Mouse (Mus musculus) NIH3T3 (cell line): Measurements from ENCODE around the gene Ldb3.

ENCODE experiments used
- DNase-seq: peaks from one replicate; pipeline ENCODE4 v3.0.0-alpha.2; 2012; ENCODE audit warnings: low read depth

Gene Ldb3

GRCm38 (mm10) chr14:34588498-34588897 lies at the start of gene Ldb3:
Ldb3 (minus strand) TSS chr14:34588682.
- DNase-seq: peak; percentile 48

DNA sequence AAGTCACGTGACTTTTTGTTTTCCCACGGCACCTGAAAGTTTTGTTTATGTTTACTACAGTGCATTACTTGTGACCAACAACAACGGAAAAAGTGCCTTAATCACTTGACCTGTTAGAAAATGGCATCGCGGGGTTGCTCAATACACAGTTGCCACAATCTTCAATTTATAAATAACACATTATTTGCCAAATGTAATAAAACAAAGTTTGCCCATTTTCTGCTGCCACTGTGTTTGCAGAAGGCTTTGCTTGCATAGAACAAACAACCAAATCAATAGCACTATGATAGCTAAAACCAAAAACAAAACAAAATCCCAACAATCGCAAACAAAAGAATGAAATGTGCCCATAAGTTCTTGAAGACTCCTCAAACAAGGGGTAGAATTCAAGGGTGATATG lies 47.2 kb upstream of the Ldb3 start:
- no peak for DNase-seq

- DNase-seq: no peak
These were observed 46.7 kb upstream of the Ldb3 start for GRCm38 (mm10) chr14:34635192-34635591.

DNA sequence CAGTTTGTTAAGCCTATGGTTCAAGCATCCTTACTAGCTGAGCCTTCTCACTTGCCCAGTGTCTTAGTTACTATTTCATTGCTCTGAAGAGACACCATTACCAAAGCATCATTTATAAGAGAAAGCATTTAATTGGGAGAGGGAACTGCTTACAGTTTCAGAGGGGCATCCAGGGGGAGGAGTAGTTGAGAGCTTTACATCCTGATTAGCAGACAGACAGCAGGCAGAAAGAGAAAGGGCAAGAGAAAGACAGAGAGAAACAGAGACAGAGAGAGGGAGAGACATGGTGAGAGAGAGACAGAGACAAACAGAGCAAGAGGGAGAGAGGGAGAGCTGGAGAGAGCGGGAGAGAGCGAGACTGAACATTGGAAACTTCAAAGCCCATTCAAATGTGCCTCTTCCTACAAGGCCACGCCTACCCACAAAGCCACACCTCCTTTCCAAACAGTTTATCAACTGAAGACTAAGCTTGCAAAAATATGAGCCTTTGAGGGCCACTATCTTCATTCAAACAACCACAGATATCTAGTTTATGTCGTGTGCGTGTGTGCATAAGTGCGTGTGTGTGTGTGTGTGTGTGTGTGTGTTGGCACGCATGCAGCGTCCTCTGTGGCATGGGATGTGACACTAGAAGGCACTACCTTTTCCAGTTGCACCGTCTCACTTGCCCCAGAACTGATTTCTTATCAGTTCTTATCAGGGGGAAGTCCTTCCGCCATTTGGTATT lies 44.4 kb upstream of the Ldb3 start:
- DNase-seq: no peak

DNA sequence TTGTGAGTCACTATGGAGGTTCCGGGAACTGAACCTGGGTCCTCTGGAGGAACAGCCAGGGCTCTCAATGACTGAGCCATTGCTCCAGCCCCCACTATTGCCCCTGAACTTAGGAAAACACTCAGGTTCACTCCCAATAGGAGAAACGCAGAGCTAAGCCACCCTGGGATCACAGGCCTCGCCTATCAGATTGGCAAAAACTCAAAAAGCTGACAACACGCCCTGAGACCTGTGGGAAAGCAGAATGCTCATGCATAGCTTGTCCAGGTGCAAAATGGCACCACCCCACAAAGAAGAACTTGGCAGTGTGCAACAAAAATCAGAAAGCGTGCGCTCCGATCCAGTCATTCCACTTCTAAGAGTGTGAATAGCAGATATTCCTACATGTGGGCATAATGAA lies 38.3 kb upstream of the Ldb3 start:
- DNase-seq: no peak

- no peak for DNase-seq
These were observed 35.2 kb upstream of the Ldb3 start for GRCm38 (mm10) chr14:34623531-34624210.

- DNase-seq: no peak
These were observed 34.6 kb upstream of the Ldb3 start for GRCm38 (mm10) chr14:34623074-34623473.

DNA sequence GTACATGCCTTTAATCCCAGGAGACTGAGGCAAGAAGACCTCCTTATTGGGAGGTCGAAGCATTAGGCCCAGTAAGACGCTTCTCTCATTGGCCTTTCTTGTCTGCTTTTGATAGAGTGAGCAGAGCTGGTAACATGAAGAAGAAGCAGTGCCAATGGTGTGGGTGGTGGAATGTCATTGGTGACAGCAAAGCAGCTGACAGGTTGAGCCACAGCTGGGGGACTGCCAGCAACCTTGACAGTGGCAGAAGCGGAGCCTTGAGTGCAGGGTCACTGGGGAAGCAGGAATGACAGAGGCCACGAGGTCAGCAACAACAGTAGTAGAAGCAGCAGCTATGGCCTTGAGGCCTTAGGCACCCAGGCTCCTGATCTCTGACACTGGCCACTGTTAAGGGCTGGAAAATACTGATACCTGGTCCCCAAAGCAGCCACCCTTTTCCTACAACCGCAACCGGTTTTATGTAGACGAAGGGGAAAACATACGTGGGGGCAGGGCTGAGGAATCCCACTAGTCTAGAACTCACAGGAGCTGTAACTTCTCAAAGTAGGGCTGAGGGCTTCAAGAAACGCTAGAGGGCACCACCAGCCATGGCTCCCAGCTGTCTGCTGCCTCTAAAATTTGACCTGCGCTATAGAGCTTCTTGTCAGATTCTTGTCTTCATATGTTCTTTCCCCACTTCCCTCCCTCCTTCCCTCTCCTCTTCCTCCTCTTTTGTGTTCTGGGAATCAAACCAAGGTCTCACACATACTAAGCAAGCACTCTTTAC lies 32.3 kb upstream of the Ldb3 start:
- peak; percentile 70 for DNase-seq

- no peak for DNase-seq
These were observed 30.3 kb upstream of the Ldb3 start for GRCm38 (mm10) chr14:34618808-34619207.

- DNase-seq: peak; percentile 89
These were observed 28.3 kb upstream of the Ldb3 start for GRCm38 (mm10) chr14:34616821-34617220.

DNA sequence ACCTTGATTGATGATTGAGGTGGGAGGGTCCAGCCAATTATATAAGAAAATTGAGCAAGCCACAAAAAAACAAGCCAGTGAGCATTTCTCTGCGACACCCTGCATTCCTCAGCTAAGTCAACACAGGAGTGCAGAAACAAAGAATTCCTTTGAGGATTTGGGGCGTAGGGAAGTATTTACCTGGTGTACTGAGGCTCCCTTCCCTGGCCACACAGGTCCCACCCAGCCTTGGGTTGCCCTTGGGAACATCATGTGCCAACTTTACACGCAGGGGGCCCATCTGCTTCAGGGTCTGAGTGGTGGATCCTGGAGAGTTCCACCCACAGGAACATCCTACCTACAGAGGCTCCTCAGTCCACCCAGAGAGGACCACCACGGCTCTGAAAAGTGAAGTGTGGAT lies 27.1 kb upstream of the Ldb3 start:
- DNase-seq: no peak

GRCm38 (mm10) chr14:34615082-34615481 lies 26.6 kb upstream of the Ldb3 start:
- no peak for DNase-seq

DNA sequence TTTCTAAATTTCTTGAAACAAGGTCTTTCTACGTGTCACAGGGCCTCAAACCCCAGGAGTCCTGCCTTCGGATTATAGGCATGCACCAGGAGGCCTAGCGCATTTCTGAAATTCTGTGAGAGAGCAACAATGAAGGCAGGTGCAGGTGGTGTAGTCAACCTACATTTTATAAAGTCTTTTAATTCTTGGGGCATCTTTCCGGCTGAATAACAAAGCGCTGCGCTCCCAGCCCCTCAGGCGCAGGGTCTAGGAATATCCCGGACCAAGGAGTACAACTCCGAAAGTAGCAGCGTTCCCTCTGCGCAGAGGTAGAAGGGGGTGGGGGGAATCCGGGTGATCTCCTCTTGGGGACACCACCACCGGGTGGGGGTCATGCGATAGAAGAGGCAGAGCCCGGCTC lies 26.1 kb upstream of the Ldb3 start:
- DNase-seq: no peak

DNA sequence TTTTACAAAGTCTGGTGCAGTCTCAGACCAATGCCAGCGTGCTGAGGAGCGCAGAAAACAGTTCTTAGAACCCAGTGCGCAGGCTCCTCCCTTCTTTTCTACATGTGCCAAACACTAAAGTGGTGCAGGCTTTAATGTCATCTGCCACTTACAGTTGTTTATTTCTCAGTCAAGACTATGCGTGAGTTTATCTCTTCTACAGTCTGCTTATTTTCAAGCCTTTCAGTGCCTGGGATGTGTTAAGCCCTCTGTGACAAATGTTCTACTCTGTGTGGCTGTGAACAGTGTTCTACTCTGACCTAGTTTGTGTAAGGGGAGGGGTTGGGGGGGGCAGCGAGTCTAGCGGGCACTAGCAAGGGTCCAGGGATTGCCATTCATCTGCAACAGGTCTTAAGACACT lies 25.0 kb upstream of the Ldb3 start:
- no peak for DNase-seq

DNA sequence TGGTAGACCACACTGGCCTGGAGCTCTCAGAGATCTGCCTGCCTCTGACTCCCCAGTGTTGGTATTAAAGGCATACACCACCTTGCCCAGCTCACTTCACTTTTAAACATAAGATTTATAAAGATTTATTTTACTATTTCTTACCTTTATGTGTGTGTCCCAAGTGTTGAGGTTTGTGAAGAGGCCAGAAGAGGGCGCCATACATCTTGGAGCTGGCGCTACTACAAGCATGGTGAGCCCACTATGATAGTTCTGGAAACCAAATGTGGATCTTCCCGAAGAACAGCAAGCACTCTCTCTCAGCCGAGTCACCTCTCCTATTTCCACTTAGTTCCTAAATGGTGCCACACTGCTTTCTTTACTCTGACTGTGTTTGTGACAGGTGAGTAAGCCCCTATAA lies 23.7 kb upstream of the Ldb3 start:
- peak; percentile 36 for DNase-seq

GRCm38 (mm10) chr14:34611591-34611990 lies 23.1 kb upstream of the Ldb3 start:
- no peak for DNase-seq

DNA sequence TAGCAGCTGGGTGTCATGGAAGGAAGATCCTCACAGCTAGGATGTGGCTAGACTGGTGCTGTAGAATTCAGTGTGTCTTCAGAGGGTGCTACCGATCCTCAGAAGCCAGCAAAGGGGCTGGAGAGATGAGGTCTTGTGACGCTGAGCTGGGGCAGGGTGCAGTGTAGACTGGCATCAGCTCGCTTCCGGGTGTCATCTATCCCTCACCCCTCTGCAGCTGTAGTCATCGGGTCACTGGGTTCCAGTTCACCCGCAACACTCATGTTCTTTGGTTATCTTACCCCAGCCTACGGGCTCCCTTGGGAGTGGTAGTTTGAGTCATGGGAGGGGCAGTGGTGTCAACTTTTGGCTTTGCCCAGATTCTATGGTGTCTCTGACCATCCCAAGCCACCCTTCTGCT lies 13.4 kb upstream of the Ldb3 start:
- DNase-seq: no peak

DNA sequence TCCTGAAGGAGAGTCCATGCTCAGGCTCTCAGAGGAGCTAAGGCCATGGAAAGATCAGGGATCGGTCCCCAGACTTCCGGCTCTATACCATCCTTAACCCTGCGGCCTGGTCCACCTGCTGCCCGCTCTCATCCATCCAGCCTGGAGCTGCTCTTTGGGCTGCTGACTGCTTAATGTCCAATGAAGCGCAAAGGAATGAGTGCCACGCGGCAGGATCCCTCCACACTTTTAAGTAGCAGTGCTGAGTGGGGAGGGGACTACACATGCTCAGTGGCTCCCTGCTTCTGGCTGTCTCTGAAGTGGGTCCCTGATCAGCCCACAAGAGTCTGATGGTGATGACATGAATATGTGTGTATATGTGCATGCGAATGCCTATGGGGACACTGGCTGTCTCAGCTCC lies 11.5 kb upstream of the Ldb3 start, which contains the start of gene Opn4:
Opn4 (minus strand) TSS at position 202 of the 400 bp plus-strand sequence.
- DNase-seq: no peak

DNA sequence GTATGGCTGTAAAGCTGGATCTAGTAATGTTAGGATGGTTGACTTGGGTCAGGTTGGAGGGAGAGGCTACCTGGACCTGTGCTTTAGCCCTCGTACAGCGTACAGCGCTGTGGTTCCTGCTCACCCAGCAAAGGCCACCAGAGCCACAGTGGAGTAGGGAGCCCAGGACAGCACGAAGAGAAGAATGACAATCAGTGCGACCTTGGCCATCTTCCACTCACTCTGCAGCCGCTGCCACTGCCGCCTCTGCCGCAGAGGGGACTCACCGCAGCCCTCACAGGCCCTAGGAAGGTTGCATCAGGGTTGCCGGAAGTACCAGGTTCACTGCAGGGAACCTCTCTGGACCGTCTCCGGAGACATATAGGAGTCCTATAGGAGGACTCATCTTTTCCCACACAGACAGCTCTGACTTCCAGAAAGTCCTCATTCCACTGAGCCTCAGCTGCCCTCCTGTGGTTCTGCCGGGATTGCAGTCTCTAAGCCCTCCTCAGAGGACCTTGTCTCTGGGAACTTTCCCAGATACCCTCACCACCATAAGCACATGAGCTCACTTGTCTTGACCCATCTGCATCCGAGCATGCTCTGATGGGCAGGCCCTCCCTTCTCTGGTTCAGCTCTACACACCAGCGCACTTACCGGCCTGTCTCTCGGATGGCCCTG lies 7.2 kb upstream of the Ldb3 start:
- no peak for DNase-seq

GRCm38 (mm10) chr14:34591741-34592535 lies 3.5 kb upstream of the Ldb3 start:
- DNase-seq: no peak
